Mouse (Mus musculus) embryo, embryonic 11.5 days (tissue): ENCODE measurements around the gene Pld2.
"Not testable (repeated sequence)": the region's sequence is repeated elsewhere in the genome, so short reads cannot be mapped to it uniquely, and the experiment has no call there.

ENCODE experiments used
- DNase-seq: peaks from one replicate; pipeline ENCODE4 v3.0.0-alpha.2; 2012; ENCODE audit warnings: low read depth, low spot score

Gene Pld2

GRCm38 (mm10) chr11:70539877-70540587, at the start of gene Pld2:
Gene Pld2 (plus strand): TSS chr11:70540064.
- DNase-seq, result peak; percentile 77

- DNase-seq, result no peak
Measured at GRCm38 (mm10) chr11:70499566-70500475, 40.0 kb upstream of the Pld2 start.

- no peak for DNase-seq
Measured at GRCm38 (mm10) chr11:70500476-70500812, 39.4 kb upstream of the Pld2 start.

GRCm38 (mm10) chr11:70502018-70502417, 37.8 kb upstream of the Pld2 start:
- no peak for DNase-seq

- DNase-seq, result no peak
Measured at GRCm38 (mm10) chr11:70504970-70505369, 34.9 kb upstream of the Pld2 start, which contains the start of gene Tm4sf5. Gene Tm4sf5 (plus strand): TSS chr11:70505244.

GRCm38 (mm10) chr11:70506385-70506784, 33.5 kb upstream of the Pld2 start:
- no peak for DNase-seq

- no peak for DNase-seq
Measured at GRCm38 (mm10) chr11:70506962-70507515, 32.8 kb upstream of the Pld2 start.

GRCm38 (mm10) chr11:70509753-70510564, 29.9 kb upstream of the Pld2 start:
- no peak for DNase-seq

GRCm38 (mm10) chr11:70511242-70511641, 28.6 kb upstream of the Pld2 start:
- no peak for DNase-seq

- DNase-seq, result no peak
Measured at GRCm38 (mm10) chr11:70511825-70512224, 28.0 kb upstream of the Pld2 start.

- no peak for DNase-seq
Measured at GRCm38 (mm10) chr11:70512709-70513342, 27.0 kb upstream of the Pld2 start.

- DNase-seq, result no peak
Measured at GRCm38 (mm10) chr11:70513520-70513919, 26.3 kb upstream of the Pld2 start.

- no peak for DNase-seq
Measured at GRCm38 (mm10) chr11:70514288-70514687, 25.6 kb upstream of the Pld2 start, which contains the start of gene Vmo1. Gene Vmo1 (minus strand): TSS chr11:70514616.

- DNase-seq, result no peak
Measured at GRCm38 (mm10) chr11:70516352-70516751, 23.5 kb upstream of the Pld2 start.

GRCm38 (mm10) chr11:70518436-70518835, 21.4 kb upstream of the Pld2 start:
- no peak for DNase-seq

- no peak for DNase-seq
Measured at GRCm38 (mm10) chr11:70518923-70519322, 20.9 kb upstream of the Pld2 start, which contains the start of gene Gltpd2. Gene Gltpd2 (plus strand): TSS chr11:70519196.

- DNase-seq, result no peak
Measured at GRCm38 (mm10) chr11:70520178-70520769, 19.6 kb upstream of the Pld2 start.

GRCm38 (mm10) chr11:70523306-70523989, 16.4 kb upstream of the Pld2 start:
- DNase-seq, result not testable (repeated sequence)

- DNase-seq, result no peak
Measured at GRCm38 (mm10) chr11:70524782-70525181, 15.1 kb upstream of the Pld2 start.

GRCm38 (mm10) chr11:70525184-70525678, 14.6 kb upstream of the Pld2 start, which contains the start of gene Psmb6:
Gene Psmb6 (plus strand): TSS chr11:70525367.
- DNase-seq, result peak; percentile 91
